Mouse (Mus musculus) thymus, adult 2 months (tissue): ENCODE results near the gene Gcdh. TPM values are rescaled to one million over a fixed set of nuclear protein-coding genes. Genes with fewer than 3 reads are reported as not detected.

Experiments
- DNase-seq: peaks from one replicate; pipeline ENCODE4 v3.0.0; 2021
- H3K27ac ChIP-seq: fragments of 200-500 bp; 2 replicates; pipeline ENCODE4 v1.5.1; 2012; ENCODE audit warnings: low read length, control low read depth; ENCODE audit not compliant: control insufficient read depth, insufficient read depth
- H3K27me3 ChIP-seq: fragments of 200-500 bp; 2 replicates; pipeline ENCODE4 v1.6.1; 2012; ENCODE audit warnings: mild to moderate bottlenecking, low read length, moderate library complexity, mixed read lengths; ENCODE audit not compliant: control insufficient read depth, insufficient read depth
- H3K36me3 ChIP-seq: fragments of 200-500 bp; 2 replicates; pipeline ENCODE4 v1.6.1; 2012; ENCODE audit warnings: mild to moderate bottlenecking, low read length, moderate library complexity; ENCODE audit not compliant: control insufficient read depth, insufficient read depth
- H3K4me1 ChIP-seq: fragments of 200-500 bp; replicated peaks from 2 replicates; pipeline ENCODE4 v1.6.1; 2012; ENCODE audit warnings: low read length; ENCODE audit not compliant: control insufficient read depth, insufficient read depth
- H3K4me3 ChIP-seq: fragments of 200-500 bp; 2 replicates; pipeline ENCODE4 v1.5.1; 2012; ENCODE audit warnings: mild to moderate bottlenecking, low read length, control low read depth, moderate library complexity; ENCODE audit not compliant: control insufficient read depth, insufficient read depth
- CTCF ChIP-seq: fragments of 200-500 bp; IDR thresholded peaks from 2 replicates; pipeline ENCODE4 v1.5.1; 2012; ENCODE audit warnings: mild to moderate bottlenecking, control low read depth, low read length, moderate library complexity, borderline replicate concordance; ENCODE audit not compliant: control insufficient read depth, poor library complexity, insufficient read depth; ENCODE audit errors: extremely low read depth
- POLR2A ChIP-seq: fragments of 200-500 bp; IDR thresholded peaks from 2 replicates; pipeline ENCODE4 v1.6.1; 2012; ENCODE audit warnings: mild to moderate bottlenecking, low read length, control low read depth, moderate library complexity; ENCODE audit not compliant: control insufficient read depth, poor library complexity, insufficient read depth; ENCODE audit errors: extremely low read depth
- WGBS: fragments of 180-500 bp; shearing (Covaris S2); methylation state at CpG from one replicate; pipeline ENCODE4 v1.1.7; 2018; 5-methylcytosine and 5-hydroxymethylcytosine counted together
- polyA plus RNA-seq: library from polyadenylated mRNA; depleted of rRNA; stranded (reverse); fragments of >200 nt; gene quantifications from 2 replicates; pipeline ENCODE4 v1.2.3, GENCODE M21; 2012

Gene Gcdh
- polyA plus RNA-seq, 1 experiment: 85.2 TPM

DNA sequence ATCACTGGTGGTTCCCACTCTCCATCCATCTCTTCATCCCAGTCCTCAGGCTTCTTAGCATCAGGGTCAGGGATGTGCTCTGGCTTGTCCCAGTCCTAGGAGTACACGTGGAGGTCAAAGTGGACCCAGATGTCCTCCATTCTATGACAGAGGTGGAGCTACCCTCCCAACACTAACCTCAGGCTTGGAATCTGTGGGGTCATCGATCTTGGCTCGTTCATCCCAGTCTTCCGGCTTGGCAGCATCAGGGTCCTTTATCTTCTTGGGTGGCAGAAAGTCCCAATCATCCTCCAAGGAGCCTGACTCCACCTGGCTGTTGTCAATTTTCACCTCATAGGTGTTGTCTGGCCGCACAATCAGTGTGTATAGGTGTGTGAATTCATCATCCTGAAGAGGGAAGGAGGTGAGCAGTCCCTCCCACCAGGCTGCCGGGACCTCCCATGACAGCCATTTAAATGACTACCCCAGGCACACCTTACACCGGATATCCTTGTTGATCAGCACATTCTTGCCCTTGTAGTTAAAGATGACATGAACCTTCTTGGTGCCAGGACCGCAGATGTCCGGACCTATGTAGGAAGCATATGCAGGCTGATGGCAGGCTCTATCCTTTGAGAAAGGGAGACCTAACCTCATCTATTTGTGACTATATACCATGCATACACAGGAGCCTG is 49.2 kb downstream of the Gcdh start:
- peaks cover 25% of the 10 kb centered on the region for H3K36me3 ChIP-seq
- H3K27me3 ChIP-seq: no peaks in the 10 kb centered on the region
- no peak overlapping the region for H3K4me3 ChIP-seq
- no peak overlapping the region for H3K27ac ChIP-seq
- TF ChIP-seq POLR2A (no peak), CTCF (no peak)
- no peak for DNase-seq
- peaks cover 18% of the 10 kb centered on the region for H3K4me1 ChIP-seq
- WGBS: 91% methylated on average over 9 of the region's 9 CpGs

DNA sequence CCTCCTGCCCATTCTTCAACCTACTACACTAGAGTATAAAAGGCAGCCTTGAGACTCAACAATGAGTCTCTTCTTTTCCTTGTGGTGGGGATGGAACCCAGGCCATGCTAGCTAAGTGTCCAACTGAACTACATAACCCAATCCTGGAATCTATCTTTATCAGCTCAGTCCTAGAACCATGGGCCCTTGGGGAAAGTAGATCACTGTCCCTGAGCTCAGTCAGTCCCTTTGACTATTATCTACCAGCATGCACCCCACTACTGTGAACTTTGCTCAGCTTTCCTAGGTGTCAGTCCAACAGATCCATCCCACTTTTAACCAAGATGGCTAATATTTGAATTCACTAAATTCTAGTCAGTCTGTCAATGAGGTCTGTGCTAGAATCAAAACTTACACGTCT is 52.2 kb downstream of the Gcdh start:
- Histone ChIP-seq H3K36me3 (peaks cover 37% of the 10 kb centered on the region), H3K4me1 (peaks cover 10% of the 10 kb centered on the region), H3K4me3 (no peak overlapping the region), H3K27ac (no peak overlapping the region), H3K27me3 (no peaks in the 10 kb centered on the region)
- no peak for TF ChIP-seq CTCF
- TF ChIP-seq POLR2A: no peak
- 96% methylated on average over 1 of the region's 1 CpGs for WGBS
- DNase-seq: no peak

DNA sequence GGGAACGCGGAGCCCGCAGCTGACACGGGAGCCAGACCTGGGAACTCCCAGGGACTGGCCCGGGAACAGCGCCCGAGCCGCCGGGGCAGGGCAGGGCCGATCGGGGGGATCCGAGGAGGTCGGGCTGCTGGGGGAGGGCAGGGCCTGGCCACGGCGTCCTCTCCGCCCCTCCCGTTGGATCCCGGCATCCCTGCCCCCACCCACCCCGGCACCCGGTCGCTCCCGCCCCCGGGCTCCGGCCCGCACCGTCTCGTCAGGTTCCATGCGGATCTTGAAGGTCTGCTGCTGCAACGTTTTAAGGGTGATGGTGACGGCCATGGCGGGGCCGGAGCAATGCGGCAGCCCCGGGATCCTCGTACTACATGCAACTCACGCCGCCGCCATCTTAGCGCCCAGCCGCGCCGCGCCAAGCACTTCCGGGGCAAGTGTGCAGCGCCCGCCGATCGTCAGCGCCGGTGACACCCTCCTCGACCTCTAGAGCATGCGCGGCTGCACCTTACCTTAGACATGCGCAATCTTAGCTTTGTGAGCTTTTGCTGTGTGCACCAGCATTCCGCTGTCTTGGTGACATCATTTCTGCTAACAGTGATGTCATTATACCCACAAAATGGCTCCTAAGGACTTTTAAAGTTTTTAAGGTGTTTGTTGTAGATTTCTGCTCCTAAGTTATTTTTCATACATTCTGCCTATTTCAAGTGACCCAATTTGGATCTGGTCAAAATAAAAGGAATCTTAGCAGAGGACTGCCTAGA is 53.3 kb downstream of the Gcdh start, which contains the start of gene Rad23a:
Rad23a (minus strand) TSS at position 418 of the 752 bp plus-strand sequence.
- no peak within 1 kb of the TSS for H3K27ac ChIP-seq
- peaks cover 47% of the 10 kb centered on the region for H3K36me3 ChIP-seq
- peaks cover 4% of the 10 kb centered on the region; the same call in 1 of the 2 replicates for H3K4me1 ChIP-seq
- H3K4me3 ChIP-seq: peak within 1 kb of the TSS; percentile 67
- peak; percentile 89 for DNase-seq
- peak; percentile 60; the same call in 1 of the 2 replicates for TF ChIP-seq POLR2A
- TF ChIP-seq CTCF: no peak
- no peaks in the 10 kb centered on the region for H3K27me3 ChIP-seq
- under 1% methylated on average over 55 of the region's 55 CpGs for WGBS

DNA sequence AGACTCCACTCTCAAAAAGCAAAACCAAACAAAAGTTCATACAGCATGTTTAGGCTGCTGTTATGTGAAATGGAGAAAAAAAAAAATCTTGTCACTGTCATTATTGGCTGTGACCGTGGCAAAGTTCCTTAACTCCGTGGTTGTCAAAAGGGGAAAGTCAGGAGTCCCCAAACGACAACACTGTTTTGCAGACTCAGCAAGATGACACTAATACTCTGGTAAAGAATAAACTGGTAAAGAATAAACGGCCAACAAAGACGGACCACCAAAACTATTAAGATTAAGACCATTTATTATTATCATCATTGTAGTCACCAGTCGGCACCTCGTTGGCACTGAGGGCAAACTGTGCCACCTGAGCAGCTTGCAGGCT is 53.9 kb downstream of the Gcdh start:
- peaks cover 53% of the 10 kb centered on the region for H3K36me3 ChIP-seq
- H3K4me3 ChIP-seq: peak overlapping the region; percentile 67
- TF ChIP-seq CTCF (no peak), POLR2A (no peak)
- H3K4me1 ChIP-seq: peaks cover 4% of the 10 kb centered on the region; the same call in 1 of the 2 replicates
- H3K27ac ChIP-seq: no peak overlapping the region
- H3K27me3 ChIP-seq: no peaks in the 10 kb centered on the region
- WGBS: 2% methylated on average over 7 of the region's 7 CpGs
- DNase-seq: no peak

DNA sequence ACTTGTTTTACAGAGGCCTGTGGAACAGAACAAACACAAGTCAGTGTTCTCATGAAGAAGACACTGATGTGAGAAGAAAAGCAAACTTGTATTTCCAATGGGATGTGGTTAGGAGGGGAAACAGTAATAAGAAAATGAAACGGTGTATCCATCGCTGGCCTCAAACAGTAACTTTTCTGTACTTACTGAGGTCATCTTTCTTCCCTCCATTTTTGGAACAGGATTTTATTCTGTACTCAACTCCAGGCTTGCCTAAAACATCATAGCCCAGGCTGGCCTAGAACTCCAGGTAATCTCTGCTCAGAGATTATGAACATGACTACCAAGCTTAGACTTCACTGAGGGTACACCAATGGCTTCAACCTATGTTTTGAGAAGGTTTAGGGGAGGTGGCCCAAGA is 54.3 kb downstream of the Gcdh start:
- 68% methylated on average over 2 of the region's 2 CpGs for WGBS
- no peaks in the 10 kb centered on the region for H3K27me3 ChIP-seq

DNA sequence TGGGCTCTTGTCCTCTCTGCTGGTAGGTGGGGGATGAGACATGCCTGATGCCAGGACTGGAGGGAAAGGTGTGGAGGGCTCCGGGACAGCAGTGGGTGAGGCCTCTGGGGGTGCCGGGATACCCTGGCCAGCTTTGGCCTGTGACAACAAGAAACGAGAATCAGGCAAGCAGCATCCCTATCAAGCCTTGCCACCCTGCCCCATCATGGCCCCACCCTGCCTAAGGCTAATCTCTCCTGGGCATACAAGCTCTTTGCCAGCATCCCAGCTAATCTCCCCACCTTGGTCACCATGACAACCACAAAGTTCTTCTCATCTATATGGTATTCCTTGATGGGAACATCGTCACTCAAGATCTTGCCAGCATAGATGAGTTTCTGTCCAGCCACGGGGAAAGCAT is 55.2 kb downstream of the Gcdh start:
- Histone ChIP-seq H3K36me3 (peaks cover 51% of the 10 kb centered on the region), H3K27ac (no peak overlapping the region), H3K4me1 (peaks cover 4% of the 10 kb centered on the region), H3K27me3 (no peaks in the 10 kb centered on the region), H3K4me3 (no peak overlapping the region)
- WGBS: 95% methylated on average over 5 of the region's 5 CpGs
- TF ChIP-seq POLR2A: no peak
- TF ChIP-seq CTCF: no peak
- DNase-seq: no peak

More for the DNA sequence above, 54.3 kb downstream of the Gcdh start:
- Histone ChIP-seq H3K4me3 (no peak overlapping the region), H3K27ac (no peak overlapping the region), H3K36me3 (peaks cover 53% of the 10 kb centered on the region), H3K4me1 (peaks cover 4% of the 10 kb centered on the region; the same call in 1 of the 2 replicates)
- no peak for DNase-seq
- TF ChIP-seq POLR2A: no peak
- no peak for TF ChIP-seq CTCF
